Mouse (Mus musculus) E14TG2a.4 (cell line): ENCODE measurements around the gene Col1a2.

ENCODE experiments used
- CTCF ChIP-seq: conservative IDR thresholded peaks from 2 replicates; pipeline ENCODE4 v1.5.1; 2014; ENCODE audit warnings: low read length
- POU5F1 ChIP-seq: IDR thresholded peaks from 2 replicates; pipeline ENCODE4 v1.6.1; 2014; ENCODE audit warnings: low read length, borderline replicate concordance

GRCm38 (mm10) chr6:4507323-4507722 lies 2.7 kb downstream of the Col1a2 start:
- TF ChIP-seq CTCF (no peak), POU5F1 (no peak)
